Mouse (Mus musculus): ENCODE data around the gene Gabrb1. TPM values are rescaled to one million over a fixed set of nuclear protein-coding genes. Genes with fewer than 3 reads are reported as not detected.

The Gabrb1 gene
- polyA plus RNA-seq, 1 experiment from 2014 or later: 0.20 TPM

DNA sequence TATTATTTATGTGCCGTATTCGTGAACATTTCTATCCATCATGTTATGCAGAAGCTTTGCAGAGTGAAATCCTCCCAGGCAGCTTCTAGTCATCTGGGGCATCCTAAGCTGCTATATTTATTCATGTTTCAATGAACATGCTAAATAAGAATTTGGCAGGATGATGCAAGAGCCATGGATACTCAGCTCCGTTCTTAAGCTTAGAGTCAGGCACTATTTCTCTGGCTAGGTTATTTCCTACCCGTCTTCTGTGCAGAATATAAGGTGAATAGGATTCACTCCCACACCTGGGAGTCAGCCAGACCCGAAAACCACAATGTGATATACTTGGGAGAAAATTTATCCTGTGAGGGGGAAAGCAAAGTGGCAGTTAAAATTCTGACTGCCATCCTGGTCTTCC is 314.9 kb downstream of the Gabrb1 start:
- ATAC-seq (ENCODE audit: low read depth): no peak
- WGBS: 64% methylated on average over 5 of the region's 5 CpGs

DNA sequence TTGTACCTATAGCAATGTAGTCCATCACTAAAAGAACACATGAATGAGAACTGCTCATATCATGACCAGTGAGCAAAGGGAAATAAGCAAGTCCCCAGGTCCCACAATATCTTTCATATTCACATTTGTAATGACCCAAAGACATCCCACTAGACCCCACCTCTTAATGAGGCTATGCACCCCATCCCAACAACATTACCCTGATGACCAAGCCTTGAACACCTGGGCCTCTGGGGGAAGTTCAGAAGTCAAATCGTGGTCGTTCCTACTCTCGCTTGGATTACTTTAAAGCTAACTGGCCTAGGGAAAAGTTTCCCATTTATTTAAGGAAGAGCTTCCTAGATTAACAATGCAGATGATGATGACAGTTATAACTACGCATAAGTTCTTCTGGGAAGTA is 318.2 kb downstream of the Gabrb1 start:
- Histone ChIP-seq H3K27me3 (ENCODE audit: control insufficient read depth, insufficient read depth, low read depth, low read length) (no peaks in the 10 kb centered on the region), H3K4me3 (ENCODE audit: low read length) (no peak overlapping the region), H3K4me1 (replicated peaks; ENCODE audit: control insufficient read depth, insufficient read depth, low read length) (no peaks in the 10 kb centered on the region), H3K4me2 (ENCODE audit: low read depth, low read length) (no peak overlapping the region), H3K27ac (ENCODE audit: low read length) (no peak overlapping the region), H3K36me3 (ENCODE audit: control insufficient read depth, insufficient read depth, low read length) (no peaks in the 10 kb centered on the region), H3K9ac (ENCODE audit: low read length) (no peak overlapping the region), H3K9me3 (ENCODE audit: control insufficient read depth, low read length) (no peaks in the 10 kb centered on the region)
- WGBS: 86% methylated on average over 4 of the region's 4 CpGs
- no peak for ATAC-seq (ENCODE audit: low read depth)

More for the DNA sequence above, 314.9 kb downstream of the Gabrb1 start:
- Histone ChIP-seq H3K36me3 (ENCODE audit: control insufficient read depth, insufficient read depth, low read length) (no peaks in the 10 kb centered on the region), H3K4me2 (ENCODE audit: low read depth, low read length) (no peak overlapping the region), H3K9me3 (ENCODE audit: control insufficient read depth, low read length) (no peaks in the 10 kb centered on the region), H3K27ac (ENCODE audit: low read length) (no peak overlapping the region), H3K27me3 (ENCODE audit: control insufficient read depth, insufficient read depth, low read depth, low read length) (no peaks in the 10 kb centered on the region), H3K4me3 (ENCODE audit: low read length) (no peak overlapping the region), H3K4me1 (replicated peaks; ENCODE audit: control insufficient read depth, insufficient read depth, low read length) (no peaks in the 10 kb centered on the region), H3K9ac (ENCODE audit: low read length) (no peak overlapping the region)

DNA sequence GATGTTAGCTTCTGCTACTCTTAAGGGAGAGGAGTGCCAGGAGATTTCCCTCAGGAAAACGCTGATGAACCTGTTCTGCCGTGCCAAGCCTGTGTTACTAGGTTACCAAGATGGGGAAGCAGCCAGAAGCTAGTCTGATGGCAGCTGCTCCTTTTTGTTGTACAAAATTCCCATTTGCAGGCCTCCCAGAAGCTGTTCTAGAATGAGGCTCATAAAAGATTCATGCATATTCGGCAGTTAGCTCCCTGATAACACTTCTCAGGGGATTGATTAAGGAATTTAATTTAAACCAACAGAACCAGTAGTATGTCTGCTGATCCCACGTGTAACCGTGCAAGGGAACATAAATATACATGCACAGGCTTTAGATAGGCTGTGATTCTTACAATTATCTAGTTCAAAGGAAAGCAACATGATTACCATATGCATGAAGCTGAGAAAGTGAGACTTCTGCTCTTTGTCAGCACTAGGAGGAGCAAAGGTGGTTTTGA is 318.7 kb downstream of the Gabrb1 start:
- Histone ChIP-seq H3K4me2 (ENCODE audit: low read depth, low read length) (no peak overlapping the region), H3K9ac (ENCODE audit: low read length) (no peak overlapping the region), H3K36me3 (ENCODE audit: control insufficient read depth, insufficient read depth, low read length) (no peaks in the 10 kb centered on the region), H3K27ac (ENCODE audit: low read length) (no peak overlapping the region), H3K4me3 (ENCODE audit: low read length) (no peak overlapping the region), H3K27me3 (ENCODE audit: control insufficient read depth, insufficient read depth, low read depth, low read length) (no peaks in the 10 kb centered on the region), H3K4me1 (replicated peaks; ENCODE audit: control insufficient read depth, insufficient read depth, low read length) (no peaks in the 10 kb centered on the region), H3K9me3 (ENCODE audit: control insufficient read depth, low read length) (no peaks in the 10 kb centered on the region)
- WGBS: 57% methylated on average over 5 of the region's 5 CpGs
- no peak for ATAC-seq (ENCODE audit: low read depth)

DNA sequence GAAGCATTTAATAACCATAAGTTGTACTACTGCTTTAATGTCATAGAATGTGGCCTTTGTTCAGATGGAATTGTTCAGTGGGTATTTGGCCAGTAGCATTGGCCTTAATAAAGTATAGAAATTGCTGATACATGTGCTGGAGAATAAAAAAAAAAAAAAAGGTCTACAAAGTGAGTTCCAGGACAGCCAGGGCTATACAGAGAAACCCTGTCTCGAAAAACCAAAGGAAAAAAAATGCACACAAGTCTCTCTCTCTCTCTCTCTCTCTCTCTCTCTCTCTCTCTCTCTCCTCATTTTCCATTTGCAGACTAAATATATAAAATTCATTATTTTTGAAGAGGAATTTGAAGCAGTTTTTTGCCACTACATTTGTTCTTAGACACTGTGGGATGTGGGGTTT is 328.6 kb downstream of the Gabrb1 start:
- no peak overlapping the region for H3K4me2 ChIP-seq (ENCODE audit: low read depth, low read length)
- no peaks in the 10 kb centered on the region for H3K36me3 ChIP-seq (ENCODE audit: control insufficient read depth, insufficient read depth, low read length)
- H3K27me3 ChIP-seq (ENCODE audit: control insufficient read depth, insufficient read depth, low read depth, low read length): no peaks in the 10 kb centered on the region
- no peak overlapping the region for H3K27ac ChIP-seq (ENCODE audit: low read length)
- no peak overlapping the region for H3K4me3 ChIP-seq (ENCODE audit: low read length)
- no peaks in the 10 kb centered on the region for H3K9me3 ChIP-seq (ENCODE audit: control insufficient read depth, low read length)
- H3K4me1 ChIP-seq (replicated peaks; ENCODE audit: control insufficient read depth, insufficient read depth, low read length): no peaks in the 10 kb centered on the region
- 75% methylated on average over 1 of the region's 1 CpGs for WGBS
- no peak for ATAC-seq (ENCODE audit: low read depth)
- no peak overlapping the region for H3K9ac ChIP-seq (ENCODE audit: low read length)

DNA sequence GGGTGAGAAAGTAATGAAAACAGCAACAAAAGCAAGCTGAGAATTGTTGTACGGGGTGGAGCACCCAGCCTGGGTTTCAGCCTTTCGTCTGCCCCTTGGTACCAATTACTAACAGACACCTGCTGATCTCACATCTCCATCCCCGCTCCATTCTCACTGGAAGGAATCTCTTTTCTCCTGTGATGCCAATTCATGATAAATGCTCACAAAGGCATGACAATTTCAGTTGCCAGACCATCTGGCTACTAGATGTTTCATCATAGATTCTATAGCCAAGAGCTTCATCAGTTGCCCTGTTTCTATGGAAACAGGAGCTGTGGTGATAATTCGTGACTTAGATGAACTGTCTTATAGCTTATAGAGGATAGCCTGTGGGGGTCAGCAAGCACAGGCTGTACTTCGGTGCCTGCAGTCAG is 329.1 kb downstream of the Gabrb1 start:
- Histone ChIP-seq H3K27me3 (ENCODE audit: control insufficient read depth, insufficient read depth, low read depth, low read length) (no peaks in the 10 kb centered on the region), H3K4me3 (ENCODE audit: low read length) (no peak overlapping the region), H3K4me2 (ENCODE audit: low read depth, low read length) (no peak overlapping the region), H3K36me3 (ENCODE audit: control insufficient read depth, insufficient read depth, low read length) (no peaks in the 10 kb centered on the region), H3K9ac (ENCODE audit: low read length) (no peak overlapping the region), H3K9me3 (ENCODE audit: control insufficient read depth, low read length) (no peaks in the 10 kb centered on the region), H3K4me1 (replicated peaks; ENCODE audit: control insufficient read depth, insufficient read depth, low read length) (no peaks in the 10 kb centered on the region), H3K27ac (ENCODE audit: low read length) (no peak overlapping the region)
- WGBS: 67% methylated on average over 5 of the region's 5 CpGs
- no peak for ATAC-seq (ENCODE audit: low read depth)

DNA sequence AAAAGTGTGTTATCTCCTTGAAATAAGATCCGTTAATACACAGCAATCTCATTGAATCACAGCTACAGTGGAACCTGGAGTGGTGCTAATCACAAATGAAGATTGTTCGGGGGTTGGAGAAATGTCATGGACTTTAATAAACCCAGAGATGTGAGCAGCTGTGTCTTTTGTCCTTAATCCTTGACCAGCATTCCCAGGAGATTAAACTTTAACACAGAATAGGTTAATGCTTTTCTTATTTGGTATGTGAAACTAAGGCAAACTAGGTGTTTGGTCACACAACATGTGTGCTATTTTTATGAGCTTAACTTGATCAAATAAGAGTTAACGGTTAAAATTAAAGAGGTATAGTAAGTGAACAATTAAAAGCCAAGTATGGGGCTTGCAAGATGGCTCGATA is 341.6 kb downstream of the Gabrb1 start:
- Histone ChIP-seq H3K27ac (ENCODE audit: low read length) (no peak overlapping the region), H3K9ac (ENCODE audit: low read length) (no peak overlapping the region), H3K4me2 (ENCODE audit: low read depth, low read length) (no peak overlapping the region), H3K9me3 (ENCODE audit: control insufficient read depth, low read length) (no peaks in the 10 kb centered on the region), H3K27me3 (ENCODE audit: control insufficient read depth, insufficient read depth, low read depth, low read length) (no peaks in the 10 kb centered on the region), H3K4me1 (replicated peaks; ENCODE audit: control insufficient read depth, insufficient read depth, low read length) (no peaks in the 10 kb centered on the region), H3K4me3 (ENCODE audit: low read length) (no peak overlapping the region), H3K36me3 (ENCODE audit: control insufficient read depth, insufficient read depth, low read length) (no peaks in the 10 kb centered on the region)
- ATAC-seq (ENCODE audit: low read depth): no peak
- WGBS: 78% methylated on average over 4 of the region's 4 CpGs

DNA sequence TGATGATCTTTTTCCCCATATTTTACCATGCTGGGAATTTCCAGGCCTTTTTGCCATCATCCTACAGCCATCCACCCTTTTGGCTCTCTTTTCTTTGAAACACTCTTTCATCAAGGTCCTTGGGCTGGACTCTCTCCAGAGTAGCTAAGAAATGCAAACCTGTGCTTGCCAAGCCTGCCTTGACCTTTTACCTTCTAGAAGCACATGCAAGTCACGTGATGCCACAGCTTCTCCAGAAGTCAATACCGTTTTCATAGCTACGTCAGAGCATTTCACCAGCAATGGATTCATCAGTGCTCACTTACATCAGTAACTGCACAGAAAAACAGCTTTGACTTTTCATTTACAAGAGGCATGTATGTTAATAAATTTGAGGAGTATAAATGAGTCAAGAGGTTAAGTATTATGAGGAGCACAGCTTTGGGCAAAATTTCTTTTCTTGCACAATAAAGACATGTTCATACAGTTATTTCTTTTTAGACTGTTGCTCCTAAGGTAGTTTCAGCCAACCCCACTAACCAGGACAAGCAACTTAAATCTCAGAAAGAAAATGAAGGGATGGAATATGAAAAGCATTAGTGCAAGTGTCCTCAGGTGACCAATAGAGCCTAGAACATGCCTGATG is 346.0 kb downstream of the Gabrb1 start:
- no peak overlapping the region for H3K27ac ChIP-seq (ENCODE audit: low read length)
- H3K27me3 ChIP-seq (ENCODE audit: control insufficient read depth, insufficient read depth, low read depth, low read length): no peaks in the 10 kb centered on the region
- no peak for ATAC-seq (ENCODE audit: low read depth)
- H3K4me1 ChIP-seq (replicated peaks; ENCODE audit: control insufficient read depth, insufficient read depth, low read length): no peaks in the 10 kb centered on the region
- H3K4me2 ChIP-seq (ENCODE audit: low read depth, low read length): no peak overlapping the region
- H3K9ac ChIP-seq (ENCODE audit: low read length): no peak overlapping the region
- H3K9me3 ChIP-seq (ENCODE audit: control insufficient read depth, low read length): no peaks in the 10 kb centered on the region
- WGBS: 60% methylated on average over 3 of the region's 3 CpGs
- H3K4me3 ChIP-seq (ENCODE audit: low read length): no peak overlapping the region
- no peaks in the 10 kb centered on the region for H3K36me3 ChIP-seq (ENCODE audit: control insufficient read depth, insufficient read depth, low read length)

DNA sequence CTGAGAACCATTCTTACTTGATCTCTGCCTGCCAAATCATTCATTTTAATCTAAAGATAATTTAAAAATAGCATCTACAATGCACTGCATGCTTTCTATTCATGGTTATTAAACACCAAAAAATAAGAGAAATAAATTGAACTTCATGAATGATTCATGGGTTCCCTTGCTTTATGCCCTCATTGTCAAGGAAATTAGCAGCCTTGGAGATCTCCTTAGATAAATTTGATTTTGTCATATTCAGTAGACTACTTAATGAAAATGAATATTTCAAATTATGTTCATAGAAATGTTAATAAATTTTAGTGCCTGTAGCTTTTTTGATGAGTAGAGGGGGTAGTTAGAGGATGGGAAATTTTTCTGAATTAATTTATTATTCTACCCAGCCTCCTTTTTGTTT is 379.0 kb downstream of the Gabrb1 start:
- ATAC-seq (ENCODE audit: low read depth): no peak
- H3K4me2 ChIP-seq (ENCODE audit: low read depth, low read length): no peak overlapping the region
- no peak overlapping the region for H3K27ac ChIP-seq (ENCODE audit: low read length)
- no peaks in the 10 kb centered on the region for H3K36me3 ChIP-seq (ENCODE audit: control insufficient read depth, insufficient read depth, low read length)
- H3K27me3 ChIP-seq (ENCODE audit: control insufficient read depth, insufficient read depth, low read depth, low read length): no peaks in the 10 kb centered on the region
- no peak overlapping the region for H3K4me3 ChIP-seq (ENCODE audit: low read length)
- no peaks in the 10 kb centered on the region for H3K4me1 ChIP-seq (replicated peaks; ENCODE audit: control insufficient read depth, insufficient read depth, low read length)
- no peaks in the 10 kb centered on the region for H3K9me3 ChIP-seq (ENCODE audit: control insufficient read depth, low read length)
- no peak overlapping the region for H3K9ac ChIP-seq (ENCODE audit: low read length)

DNA sequence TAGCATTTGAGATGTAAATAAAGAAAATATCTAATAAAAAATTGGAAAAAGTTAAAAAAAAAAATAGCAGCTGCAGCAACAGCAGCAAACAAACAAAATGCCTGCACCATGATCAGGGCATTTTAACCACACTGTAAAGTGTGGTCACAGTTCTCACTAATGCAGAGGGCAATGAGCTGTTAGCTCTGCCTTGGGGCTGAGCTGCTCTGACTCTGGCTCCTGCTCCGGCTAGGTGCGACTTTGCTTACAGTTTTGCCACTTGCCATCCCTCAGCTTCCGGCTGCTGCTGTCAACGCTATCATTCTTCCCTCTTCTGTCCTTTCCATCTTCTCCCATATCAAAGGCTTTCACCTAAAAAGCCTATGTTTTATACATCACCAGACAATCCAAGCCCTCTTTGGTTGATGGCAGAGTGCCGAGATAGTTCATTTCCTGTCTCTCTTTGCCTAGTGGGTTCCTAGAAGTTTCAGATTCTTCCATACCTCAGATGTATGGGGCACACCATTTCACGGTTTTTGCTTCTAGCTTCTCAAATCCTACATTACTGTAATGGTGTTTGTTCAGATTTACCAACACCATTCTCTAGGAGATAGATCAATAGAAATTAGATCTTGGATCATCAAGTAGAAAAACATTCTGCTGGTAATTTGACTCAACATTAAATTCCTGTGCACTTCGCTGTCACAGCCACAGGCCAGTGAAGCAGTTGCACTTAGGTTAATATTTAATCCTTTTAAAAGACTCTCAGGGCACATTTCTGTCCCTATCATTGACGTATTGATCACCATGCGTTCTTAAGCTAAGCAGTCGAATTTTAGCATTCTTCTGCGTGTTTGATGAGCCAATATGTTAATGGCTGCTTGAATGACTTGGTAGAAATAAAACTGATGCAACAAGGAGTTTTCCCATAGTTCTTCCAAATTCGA is 385.6 kb downstream of the Gabrb1 start:
- Histone ChIP-seq H3K27me3 (ENCODE audit: control insufficient read depth, insufficient read depth, low read depth, low read length) (no peaks in the 10 kb centered on the region), H3K4me1 (replicated peaks; ENCODE audit: control insufficient read depth, insufficient read depth, low read length) (no peaks in the 10 kb centered on the region), H3K4me3 (ENCODE audit: low read length) (no peak overlapping the region), H3K27ac (ENCODE audit: low read length) (no peak overlapping the region), H3K36me3 (ENCODE audit: control insufficient read depth, insufficient read depth, low read length) (no peaks in the 10 kb centered on the region), H3K4me2 (ENCODE audit: low read depth, low read length) (no peak overlapping the region), H3K9me3 (ENCODE audit: control insufficient read depth, low read length) (no peaks in the 10 kb centered on the region), H3K9ac (ENCODE audit: low read length) (no peak overlapping the region)
- no peak for ATAC-seq (ENCODE audit: low read depth)
- 41% methylated on average over 12 of the region's 12 CpGs for WGBS

All from lung, embryonic 16.5 days (tissue).